Mouse (Mus musculus) hindbrain, embryonic 13.5 days (tissue): ENCODE measurements around the gene Tns1. TPM values are rescaled to one million over a fixed set of nuclear protein-coding genes. Genes with fewer than 3 reads are reported as not detected.

ENCODE experiments used
- ATAC-seq: fragments of 200-750 bp; cut with Nextera tagmentation; 2 replicates; pipeline ENCODE4 v1.8.0; 2017; ENCODE audit warnings: moderate TSS enrichment; ENCODE audit not compliant: low FRiP score
- H3K27ac ChIP-seq: fragments of 300-500 bp; sonication (generic); 2 replicates; pipeline ENCODE4 v1.5.1; 2015; ENCODE audit warnings: inconsistent platforms, mild to moderate bottlenecking, moderate library complexity
- H3K27me3 ChIP-seq: fragments of 300-500 bp; sonication (generic); 2 replicates; pipeline ENCODE4 v1.6.1; 2015; ENCODE audit warnings: mild to moderate bottlenecking, inconsistent platforms
- H3K36me3 ChIP-seq: fragments of 300-500 bp; sonication (generic); 2 replicates; pipeline ENCODE4 v1.6.1; 2015; ENCODE audit warnings: mild to moderate bottlenecking, inconsistent platforms
- H3K4me1 ChIP-seq: fragments of 300-500 bp; sonication (generic); replicated peaks from 2 replicates; pipeline ENCODE4 v1.6.1; 2015; ENCODE audit warnings: inconsistent platforms
- H3K4me2 ChIP-seq: fragments of 300-500 bp; sonication (generic); 2 replicates; pipeline ENCODE4 v1.6.1; 2015; ENCODE audit warnings: inconsistent platforms, mild to moderate bottlenecking, moderate library complexity
- H3K4me3 ChIP-seq: fragments of 300-500 bp; sonication (generic); 2 replicates; pipeline ENCODE4 v1.5.1; 2015; ENCODE audit warnings: mild to moderate bottlenecking, inconsistent platforms
- H3K9ac ChIP-seq: fragments of 300-500 bp; sonication (generic); 2 replicates; pipeline ENCODE4 v1.6.1; 2015; ENCODE audit warnings: mild to moderate bottlenecking, inconsistent platforms
- H3K9me3 ChIP-seq: fragments of 300-500 bp; sonication (generic); 2 replicates; pipeline ENCODE4 v1.6.1; 2016; ENCODE audit warnings: inconsistent platforms
- WGBS: fragments of 180-500 bp; shearing (Covaris S2); methylation state at CpG from one replicate; pipeline ENCODE4 v1.1.7; 2015; 5-methylcytosine and 5-hydroxymethylcytosine counted together
- polyA plus RNA-seq: library from polyadenylated mRNA; unstranded; fragments of >200 nt; fragmentation: Nextera tagmentation; extraction: Ambion mirVana; gene quantifications from 2 replicates; pipeline ENCODE4 v1.2.1, GENCODE M21; 2015

The Tns1 gene
- polyA plus RNA-seq, 1 experiment from 2014 or later: 10.3 TPM

GRCm38 (mm10) chr1:73998131-73998865 lies 126.0 kb downstream of the Tns1 start:
- Histone ChIP-seq H3K9ac (no peak overlapping the region), H3K9me3 (no peaks in the 10 kb centered on the region), H3K27me3 (no peaks in the 10 kb centered on the region), H3K4me3 (no peak overlapping the region), H3K4me1 (peaks cover 24% of the 10 kb centered on the region), H3K27ac (no peak overlapping the region), H3K4me2 (no peak overlapping the region), H3K36me3 (no peaks in the 10 kb centered on the region)
- 69% methylated on average over 9 of the region's 9 CpGs for WGBS
- ATAC-seq: no peak

DNA sequence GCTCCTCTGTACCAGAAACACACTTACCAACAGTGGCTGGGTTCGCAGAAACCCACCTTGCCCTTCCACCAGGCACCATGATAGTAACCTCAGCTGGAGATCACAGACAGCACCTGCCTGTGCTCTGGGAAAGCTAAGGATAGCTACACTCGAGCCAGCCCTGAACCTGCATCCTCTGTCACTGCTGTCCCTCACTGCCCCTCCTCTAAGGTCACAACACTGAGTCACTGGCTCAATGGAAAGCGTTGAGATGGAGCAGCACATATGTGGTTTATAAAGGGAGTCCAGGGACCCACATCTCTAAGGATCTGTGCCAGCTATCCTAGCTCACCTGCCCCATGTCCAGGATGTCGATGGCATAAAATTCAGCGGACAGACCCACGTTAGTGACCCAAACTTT lies 126.9 kb downstream of the Tns1 start:
- 87% methylated on average over 6 of the region's 6 CpGs for WGBS
- no peak for ATAC-seq
- Histone ChIP-seq H3K4me1 (peaks cover 24% of the 10 kb centered on the region), H3K36me3 (no peaks in the 10 kb centered on the region), H3K4me3 (no peak overlapping the region), H3K9ac (no peak overlapping the region), H3K27me3 (no peaks in the 10 kb centered on the region), H3K9me3 (no peaks in the 10 kb centered on the region), H3K4me2 (no peak overlapping the region), H3K27ac (no peak overlapping the region)

DNA sequence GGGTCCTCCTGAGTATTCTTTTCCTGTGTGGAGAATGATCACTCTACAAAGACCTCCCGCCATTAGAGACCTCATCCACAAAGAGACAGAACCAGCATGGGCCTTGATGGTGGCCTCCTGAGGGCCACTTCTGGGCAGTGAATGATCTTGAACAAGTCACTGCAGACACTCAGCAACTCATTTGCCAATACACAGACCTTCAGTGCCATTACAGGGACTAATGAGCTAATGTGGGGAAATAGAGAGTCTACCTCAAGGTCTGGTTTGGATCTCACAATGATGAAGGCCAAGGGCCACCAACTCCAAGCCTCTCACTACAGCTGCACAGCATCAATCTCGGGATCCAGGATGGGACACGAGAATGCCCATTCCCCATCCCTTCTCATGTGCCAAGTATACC lies 127.6 kb downstream of the Tns1 start:
- Histone ChIP-seq H3K4me1 (peaks cover 24% of the 10 kb centered on the region), H3K36me3 (no peaks in the 10 kb centered on the region), H3K27ac (no peak overlapping the region), H3K9me3 (no peaks in the 10 kb centered on the region), H3K4me2 (no peak overlapping the region), H3K4me3 (no peak overlapping the region), H3K27me3 (no peaks in the 10 kb centered on the region), H3K9ac (no peak overlapping the region)
- no peak for ATAC-seq
- 97% methylated on average over 3 of the region's 3 CpGs for WGBS

- no peak for ATAC-seq
Observed at GRCm38 (mm10) chr1:73996209-73996608, 128.0 kb downstream of the Tns1 start.

GRCm38 (mm10) chr1:73995063-73995810 lies 129.0 kb downstream of the Tns1 start:
- 91% methylated on average over 13 of the region's 13 CpGs for WGBS
- ATAC-seq: no peak
- no peak overlapping the region for H3K27ac ChIP-seq

More at GRCm38 (mm10) chr1:73996209-73996608, 128.0 kb downstream of the Tns1 start:
- Histone ChIP-seq H3K4me2 (no peak overlapping the region), H3K27ac (no peak overlapping the region), H3K27me3 (no peaks in the 10 kb centered on the region), H3K9ac (no peak overlapping the region), H3K36me3 (no peaks in the 10 kb centered on the region), H3K4me3 (no peak overlapping the region), H3K4me1 (peaks cover 24% of the 10 kb centered on the region), H3K9me3 (no peaks in the 10 kb centered on the region)
- WGBS: 57% methylated on average over 2 of the region's 2 CpGs

GRCm38 (mm10) chr1:73993901-73994426 lies 130.3 kb downstream of the Tns1 start:
- H3K4me2 ChIP-seq: no peak overlapping the region

More at GRCm38 (mm10) chr1:73995063-73995810, 129.0 kb downstream of the Tns1 start:
- no peak overlapping the region for H3K4me3 ChIP-seq
- no peak overlapping the region for H3K9ac ChIP-seq
- H3K4me2 ChIP-seq: no peak overlapping the region
- no peaks in the 10 kb centered on the region for H3K36me3 ChIP-seq
- H3K9me3 ChIP-seq: no peaks in the 10 kb centered on the region
- no peaks in the 10 kb centered on the region for H3K27me3 ChIP-seq
- H3K4me1 ChIP-seq: peaks cover 20% of the 10 kb centered on the region

DNA sequence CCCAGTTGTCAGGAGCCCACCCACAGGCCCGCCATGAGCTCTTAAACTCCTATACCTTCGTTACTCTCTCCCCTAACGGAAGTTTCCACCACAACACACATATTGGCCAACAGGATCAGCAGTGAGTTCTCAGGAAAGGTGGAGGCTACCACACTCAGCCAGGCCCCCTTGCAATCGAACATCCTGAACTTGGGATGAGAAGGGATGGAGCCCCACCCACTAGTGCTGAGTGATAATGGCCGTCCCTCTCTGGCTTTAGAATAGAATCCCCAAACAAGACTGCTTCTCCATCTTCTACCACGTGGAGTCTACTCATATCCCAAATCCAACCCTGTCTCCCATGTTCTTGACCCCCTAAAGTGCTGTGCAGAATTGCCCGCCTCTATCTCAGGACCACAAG lies 131.0 kb downstream of the Tns1 start:
- no peaks in the 10 kb centered on the region for H3K36me3 ChIP-seq
- no peaks in the 10 kb centered on the region for H3K9me3 ChIP-seq
- H3K9ac ChIP-seq: no peak overlapping the region
- 85% methylated on average over 7 of the region's 7 CpGs for WGBS
- H3K27ac ChIP-seq: no peak overlapping the region
- H3K4me1 ChIP-seq: 0 out of 2 replicates have a peak, but pooled peaks cover 3% of the 10 kb centered on the region
- no peak overlapping the region for H3K4me3 ChIP-seq
- H3K27me3 ChIP-seq: no peaks in the 10 kb centered on the region
- no peak overlapping the region for H3K4me2 ChIP-seq
- ATAC-seq: no peak

More at GRCm38 (mm10) chr1:73993901-73994426, 130.3 kb downstream of the Tns1 start:
- Histone ChIP-seq H3K27me3 (no peaks in the 10 kb centered on the region), H3K27ac (no peak overlapping the region), H3K4me1 (peaks cover 10% of the 10 kb centered on the region; the same call in 1 of the 2 replicates), H3K4me3 (no peak overlapping the region), H3K9me3 (no peaks in the 10 kb centered on the region), H3K36me3 (no peaks in the 10 kb centered on the region), H3K9ac (no peak overlapping the region)
- no peak for ATAC-seq
- WGBS: 79% methylated on average over 7 of the region's 7 CpGs

GRCm38 (mm10) chr1:73992201-73992938 lies 131.9 kb downstream of the Tns1 start:
- no peak overlapping the region for H3K4me2 ChIP-seq
- no peak overlapping the region for H3K4me3 ChIP-seq
- H3K27me3 ChIP-seq: no peaks in the 10 kb centered on the region
- no peaks in the 10 kb centered on the region for H3K9me3 ChIP-seq
- H3K27ac ChIP-seq: no peak overlapping the region
- H3K4me1 ChIP-seq: no peaks in the 10 kb centered on the region
- no peak overlapping the region for H3K9ac ChIP-seq
- no peak for ATAC-seq
- WGBS: 64% methylated on average over 5 of the region's 5 CpGs
- no peaks in the 10 kb centered on the region for H3K36me3 ChIP-seq

- no peaks in the 10 kb centered on the region for H3K9me3 ChIP-seq
- H3K9ac ChIP-seq: no peak overlapping the region
- no peak overlapping the region for H3K27ac ChIP-seq
- no peaks in the 10 kb centered on the region for H3K4me1 ChIP-seq
- H3K27me3 ChIP-seq: no peaks in the 10 kb centered on the region
- no peak overlapping the region for H3K4me3 ChIP-seq
- H3K4me2 ChIP-seq: no peak overlapping the region
- no peaks in the 10 kb centered on the region for H3K36me3 ChIP-seq
- ATAC-seq: no peak
- 86% methylated on average over 7 of the region's 7 CpGs for WGBS
Observed at GRCm38 (mm10) chr1:73991226-73991625, 133.0 kb downstream of the Tns1 start.

- Histone ChIP-seq H3K27me3 (no peaks in the 10 kb centered on the region), H3K9me3 (no peaks in the 10 kb centered on the region), H3K9ac (no peak overlapping the region), H3K4me3 (no peak overlapping the region), H3K27ac (no peak overlapping the region), H3K4me1 (no peaks in the 10 kb centered on the region), H3K4me2 (no peak overlapping the region), H3K36me3 (no peaks in the 10 kb centered on the region)
- ATAC-seq: no peak
- WGBS: 84% methylated on average over 3 of the region's 3 CpGs
Observed at GRCm38 (mm10) chr1:73990024-73990423, 134.2 kb downstream of the Tns1 start.

DNA sequence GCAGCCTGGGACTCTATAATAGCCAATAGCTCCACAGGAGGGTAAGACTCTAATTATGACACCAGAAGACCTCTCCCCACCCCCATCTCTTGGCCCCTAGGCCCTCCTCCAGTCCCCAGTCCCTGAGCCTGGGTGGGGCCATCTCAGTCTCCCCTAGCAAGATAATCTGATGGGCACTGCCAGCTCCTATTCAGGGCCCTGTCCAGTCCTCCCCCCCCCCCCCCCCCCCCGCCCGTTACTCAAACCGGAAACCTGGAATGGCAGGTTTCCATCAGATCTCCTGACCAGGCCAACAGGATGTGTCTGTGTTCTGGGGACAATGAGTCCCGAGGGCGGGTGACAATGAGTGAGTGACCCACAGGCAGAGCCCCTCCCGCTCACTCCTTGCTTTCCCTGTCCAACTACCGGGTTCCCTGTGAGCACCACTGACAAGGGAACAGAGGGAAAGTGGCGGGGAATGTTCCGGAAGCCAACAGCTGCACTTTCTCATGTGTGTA lies 136.5 kb downstream of the Tns1 start:
- H3K27ac ChIP-seq: no peak overlapping the region
- H3K9me3 ChIP-seq: no peaks in the 10 kb centered on the region
- WGBS: 70% methylated on average over 8 of the region's 9 CpGs
- H3K4me1 ChIP-seq: no peaks in the 10 kb centered on the region
- H3K4me2 ChIP-seq: no peak overlapping the region
- no peak for ATAC-seq
- H3K36me3 ChIP-seq: peaks cover under 1% of the 10 kb centered on the region; the same call in 1 of the 2 replicates
- H3K9ac ChIP-seq: no peak overlapping the region
- H3K27me3 ChIP-seq: no peaks in the 10 kb centered on the region
- no peak overlapping the region for H3K4me3 ChIP-seq
